In the genomic region with DNA sequence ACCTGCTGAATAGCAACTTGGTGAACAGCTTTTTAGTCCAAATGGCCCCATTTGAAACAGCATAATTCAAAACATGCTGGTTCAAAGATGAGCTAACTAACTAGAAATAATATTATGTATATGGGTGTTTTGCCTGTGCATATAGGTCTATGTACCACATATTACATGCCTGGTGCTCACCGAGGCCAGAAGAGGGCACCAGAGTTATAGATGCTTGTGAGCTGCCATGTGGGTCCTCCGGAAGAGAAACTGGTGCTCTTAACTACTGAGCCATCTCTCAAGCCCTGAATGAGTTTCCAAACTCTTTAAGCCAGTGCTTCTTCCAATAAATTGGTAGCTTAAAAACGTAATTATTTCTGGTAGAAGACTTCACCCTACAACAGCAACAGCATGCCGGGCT, we compare ENCODE assay signal across 8 mouse cellular contexts. TPM values are rescaled to one million over a fixed set of nuclear protein-coding genes. Genes with fewer than 3 reads are reported as not detected.
DNase-seq lines count a peak whose midpoint lies in the region; ATAC-seq and TF ChIP-seq lines count a peak whose summit lies in the region.

No protein-coding gene starts in this region.

- peaks cover 7% of the 10 kb centered on the region; the same call in 1 of the 2 replicates for H3K4me1 ChIP-seq in forebrain, embryonic 15.5 days
- H3K4me1 ChIP-seq in kidney, postnatal 0 days (replicated peaks; ENCODE audit: insufficient read depth, low read length), result no peaks in the 10 kb centered on the region
- H3K4me1 ChIP-seq in midbrain, postnatal 0 days (ENCODE audit: insufficient read depth, low read length), result no peaks in the 10 kb centered on the region

- 56% methylated on average over 4 of the region's 4 CpGs for WGBS in forebrain, embryonic 15.5 days
- WGBS in kidney, postnatal 0 days, result 58% methylated on average over 4 of the region's 4 CpGs
- WGBS in midbrain, postnatal 0 days, result 55% methylated on average over 4 of the region's 4 CpGs

- no peaks in the 10 kb centered on the region for H3K9me3 ChIP-seq in forebrain, embryonic 15.5 days
- H3K9me3 ChIP-seq in kidney, postnatal 0 days (replicated peaks; ENCODE audit: low read length), result no peaks in the 10 kb centered on the region
- no peaks in the 10 kb centered on the region for H3K9me3 ChIP-seq in midbrain, postnatal 0 days (ENCODE audit: low read length)

- peak; percentile 71 to 72 for DNase-seq in heart, adult 18-20 months
- no peak for DNase-seq in heart, postnatal 25 days (ENCODE audit: low spot score)
- DNase-seq in A20 (ENCODE audit: low read depth, low spot score), result peak; percentile 72
- DNase-seq in adrenal gland, adult 18-20 months (ENCODE audit: low spot score in 2 of 2), result peak; percentile 36 to 41
- DNase-seq in kidney, postnatal 0 days (ENCODE audit: low spot score), result peak; percentile 84
- DNase-seq in midbrain, postnatal 0 days (ENCODE audit: low spot score), result peak; percentile 71
- peak; percentile 40 to 68 for DNase-seq in thymus, postnatal 10 days (ENCODE audit: low spot score in 2 of 2)

- H3K4me2 ChIP-seq in forebrain, embryonic 15.5 days (replicated peaks), result no peak overlapping the region
- no peak overlapping the region for H3K4me2 ChIP-seq in kidney, postnatal 0 days (ENCODE audit: low read length)
- no peak overlapping the region for H3K4me2 ChIP-seq in midbrain, postnatal 0 days (ENCODE audit: low read depth, low read length, poor library complexity, severe bottlenecking)

- no peaks in the 10 kb centered on the region; the same call in 1 of the 2 replicates for H3K36me3 ChIP-seq in forebrain, embryonic 15.5 days
- 0 out of 2 replicates have a peak, but pooled peaks cover 5% of the 10 kb centered on the region for H3K36me3 ChIP-seq in kidney, postnatal 0 days (ENCODE audit: insufficient read depth, low read length)
- H3K36me3 ChIP-seq in midbrain, postnatal 0 days (ENCODE audit: insufficient read depth, low read length), result no peaks in the 10 kb centered on the region; the same call in 1 of the 2 replicates

- peak; percentile 74; the same call in 1 of the 2 replicates for ATAC-seq in forebrain, embryonic 15.5 days (replicated peaks)
- ATAC-seq in kidney, postnatal 0 days (replicated peaks; ENCODE audit: low FRiP score, low read depth), result no peak
- ATAC-seq in midbrain, postnatal 0 days (ENCODE audit: low FRiP score), result no peak

- TF ChIP-seq CTCF in kidney, postnatal 0 days (IDR thresholded peaks at IDR 0.05; ENCODE audit: low read depth), result peak; percentile 82
- TF ChIP-seq CTCF in midbrain, postnatal 0 days (IDR thresholded peaks at IDR 0.05), result peak; percentile 79

- intact Hi-C loops in heart, postnatal 25 days (cut with DNase I), result loop anchor here (1.0 to 2.0 kb wide), 3 partner anchors 39 to 61 kb away; no protein-coding TSS in a partner anchor

- no peak overlapping the region for H3K27ac ChIP-seq in forebrain, embryonic 15.5 days (replicated peaks)
- no peak overlapping the region for H3K27ac ChIP-seq in kidney, postnatal 0 days
- H3K27ac ChIP-seq in midbrain, postnatal 0 days (ENCODE audit: low read depth, low read length), result no peak overlapping the region

- H3K9ac ChIP-seq in forebrain, embryonic 15.5 days (replicated peaks), result no peak overlapping the region
- H3K9ac ChIP-seq in kidney, postnatal 0 days (ENCODE audit: low read depth, low read length), result no peak overlapping the region
- no peak overlapping the region for H3K9ac ChIP-seq in midbrain, postnatal 0 days (replicated peaks; ENCODE audit: low read length, poor library complexity, severe bottlenecking)

- H3K4me3 ChIP-seq in forebrain, embryonic 15.5 days, result no peak overlapping the region
- no peak overlapping the region for H3K4me3 ChIP-seq in kidney, postnatal 0 days (replicated peaks; ENCODE audit: low read depth, low read length)
- no peak overlapping the region for H3K4me3 ChIP-seq in midbrain, postnatal 0 days (ENCODE audit: low read depth, low read length)

- H3K27me3 ChIP-seq in forebrain, embryonic 15.5 days, result no peaks in the 10 kb centered on the region
- H3K27me3 ChIP-seq in kidney, postnatal 0 days (ENCODE audit: insufficient read depth, low read length), result no peaks in the 10 kb centered on the region
- no peaks in the 10 kb centered on the region for H3K27me3 ChIP-seq in midbrain, postnatal 0 days (ENCODE audit: insufficient read depth, low read length)

RNA-seq across cellular contexts. Expression of gene Tmod3, which starts 37.7 kb away (rescaled TPM):
- 10 to 100 TPM; 51.0 to 64.7 TPM for total RNA-seq in heart, adult 18-20 months (2021)
- 10 to 100 TPM; 62.9 to 74.0 TPM for total RNA-seq in heart, postnatal 25 days (2021)
- 10 to 100 TPM; 57.4 to 60.2 TPM for total RNA-seq in adrenal gland, adult 18-20 months (2021)
- 99.1 and 107 TPM in 2 replicates for polyA plus RNA-seq in forebrain, embryonic 15.5 days (2015; fragmentation: Nextera tagmentation; extraction: Ambion mirVana)
- 120 and 131 TPM in 2 replicates for polyA plus RNA-seq in kidney, postnatal 0 days (2015; fragmentation: Nextera tagmentation; extraction: Ambion mirVana)
- 35.8 and 45.4 TPM in 2 replicates for total RNA-seq in midbrain, postnatal 0 days (2014; rRNA removed)
- polyA plus RNA-seq in midbrain, postnatal 0 days (2015; fragmentation: Nextera tagmentation; extraction: Ambion mirVana), result 64.0 and 65.5 TPM in 2 replicates
